Mouse (Mus musculus): ENCODE measurements at regions not wholly inside any gene's neighbourhood (a gene's known extent, or its start where the extent isn't known, plus 50 kb on each side); places are given as distances from the start of the nearest gene placed in this dataset.

- H3K36me3 ChIP-seq (ENCODE audit: insufficient read depth), result no peaks in the 10 kb centered on the region
- H3K27ac ChIP-seq (ENCODE audit: low read depth), result no peak overlapping the region
- ATAC-seq (ENCODE audit: insufficient read depth), result no peak
- no peaks in the 10 kb centered on the region for H3K4me1 ChIP-seq (ENCODE audit: insufficient read depth)
- no peak overlapping the region for H3K4me2 ChIP-seq
- peak; percentile 1 for DNase-seq
- WGBS, result 54% methylated on average over 2 of the region's 2 CpGs
- H3K27me3 ChIP-seq (ENCODE audit: insufficient read depth, low read length), result no peaks in the 10 kb centered on the region
- H3K9me3 ChIP-seq (ENCODE audit: low read depth, low read length), result no peaks in the 10 kb centered on the region
- no peak overlapping the region for H3K9ac ChIP-seq
- no peak overlapping the region for H3K4me3 ChIP-seq (ENCODE audit: low read depth, low read length)
- TF ChIP-seq CTCF (IDR thresholded peaks at IDR 0.05; ENCODE audit: low read depth), result no peak
Measured at GRCm38 (mm10) chr10:38516636-38517035, 304.9 kb downstream of the Rfpl4b start.

Data from lung, embryonic 14.5 days (tissue).